Mouse (Mus musculus): ENCODE results near the gene Rtn4rl1.

Gene Rtn4rl1

GRCm38 (mm10) chr11:75184986-75185385 lies 8.6 kb upstream of the Rtn4rl1 start:
- DNase-seq (ENCODE audit: low spot score in 2 of 2) = no peak

GRCm38 (mm10) chr11:75189713-75190370 lies 3.7 kb upstream of the Rtn4rl1 start:
- DNase-seq (ENCODE audit: low spot score in 2 of 2) = peak in 1 of 2 experiments; percentile 24

- DNase-seq (ENCODE audit: low spot score in 2 of 2) = peak; percentile 62 to 78
Measured at GRCm38 (mm10) chr11:75190371-75190724, 3.2 kb upstream of the Rtn4rl1 start.

- DNase-seq (ENCODE audit: low spot score in 2 of 2) = no peak
Measured at GRCm38 (mm10) chr11:75190905-75191441, 2.6 kb upstream of the Rtn4rl1 start, which contains the start of gene Dph1. Dph1 (minus strand) TSS chr11:75191241.

GRCm38 (mm10) chr11:75191841-75192240 lies 1.7 kb upstream of the Rtn4rl1 start:
- DNase-seq (ENCODE audit: low spot score in 2 of 2) = no peak

GRCm38 (mm10) chr11:75192336-75193214 lies 1.0 kb upstream of the Rtn4rl1 start:
- DNase-seq (ENCODE audit: low spot score in 2 of 2) = peak; percentile 77 to 82

GRCm38 (mm10) chr11:75194121-75194849 lies 702 bp downstream of the Rtn4rl1 start:
- DNase-seq (ENCODE audit: low spot score in 2 of 2) = peak in 1 of 2 experiments; percentile 27

- peak in 1 of 2 experiments; percentile 28 for DNase-seq (ENCODE audit: low spot score in 2 of 2)
Measured at GRCm38 (mm10) chr11:75194850-75195461, 1.4 kb downstream of the Rtn4rl1 start.

- no peak for DNase-seq (ENCODE audit: low spot score in 2 of 2)
Measured at GRCm38 (mm10) chr11:75196131-75196530, 2.5 kb downstream of the Rtn4rl1 start.

GRCm38 (mm10) chr11:75197956-75198355 lies 4.4 kb downstream of the Rtn4rl1 start:
- no peak for DNase-seq (ENCODE audit: low spot score in 2 of 2)

GRCm38 (mm10) chr11:75198792-75199191 lies 5.2 kb downstream of the Rtn4rl1 start:
- no peak for DNase-seq (ENCODE audit: low spot score in 2 of 2)

- DNase-seq (ENCODE audit: low spot score in 2 of 2) = no peak
Measured at GRCm38 (mm10) chr11:75199951-75200350, 6.4 kb downstream of the Rtn4rl1 start.

GRCm38 (mm10) chr11:75200935-75201334 lies 7.4 kb downstream of the Rtn4rl1 start:
- no peak for DNase-seq (ENCODE audit: low spot score in 2 of 2)

- DNase-seq (ENCODE audit: low spot score in 2 of 2) = no peak
Measured at GRCm38 (mm10) chr11:75201721-75202120, 8.1 kb downstream of the Rtn4rl1 start.

GRCm38 (mm10) chr11:75203926-75204325 lies 10.3 kb downstream of the Rtn4rl1 start:
- DNase-seq (ENCODE audit: low spot score in 2 of 2) = no peak

- no peak for DNase-seq (ENCODE audit: low spot score in 2 of 2)
Measured at GRCm38 (mm10) chr11:75204472-75204871, 10.9 kb downstream of the Rtn4rl1 start.

GRCm38 (mm10) chr11:75206347-75206746 lies 12.8 kb downstream of the Rtn4rl1 start:
- no peak for DNase-seq (ENCODE audit: low spot score in 2 of 2)

GRCm38 (mm10) chr11:75209363-75209762 lies 15.8 kb downstream of the Rtn4rl1 start:
- no peak for DNase-seq (ENCODE audit: low spot score in 2 of 2)

- no peak for DNase-seq (ENCODE audit: low spot score in 2 of 2)
Measured at GRCm38 (mm10) chr11:75210093-75210492, 16.5 kb downstream of the Rtn4rl1 start.

GRCm38 (mm10) chr11:75210755-75211154 lies 17.2 kb downstream of the Rtn4rl1 start:
- DNase-seq (ENCODE audit: low spot score in 2 of 2) = no peak

- peak in 1 of 2 experiments; percentile 45 for DNase-seq (ENCODE audit: low spot score in 2 of 2)
Measured at GRCm38 (mm10) chr11:75212031-75212667, 18.6 kb downstream of the Rtn4rl1 start.
